Mouse (Mus musculus) cortical plate, adult 2 months (tissue): Measurements from ENCODE around the gene Cd82. TPM values are rescaled to one million over a fixed set of nuclear protein-coding genes. Genes with fewer than 3 reads are reported as not detected.

Experiments used
- H3K27ac ChIP-seq: fragments of 200-500 bp; 2 replicates; pipeline ENCODE4 v1.5.1; 2012; ENCODE audit warnings: low read length, control low read depth, inconsistent platforms; ENCODE audit not compliant: insufficient read depth
- H3K4me1 ChIP-seq: fragments of 200-500 bp; 2 replicates; pipeline ENCODE4 v1.6.1; 2011; ENCODE audit warnings: low read length; ENCODE audit not compliant: control insufficient read depth, insufficient read depth
- H3K4me3 ChIP-seq: fragments of 200-500 bp; 2 replicates; pipeline ENCODE4 v1.5.1; 2011; ENCODE audit warnings: mild to moderate bottlenecking, low read length, control low read depth; ENCODE audit not compliant: insufficient read depth
- CTCF ChIP-seq: fragments of 200-500 bp; IDR thresholded peaks from 2 replicates; pipeline ENCODE4 v1.5.1; 2011; ENCODE audit warnings: mild to moderate bottlenecking, control low read depth, low read length; ENCODE audit not compliant: insufficient read depth; ENCODE audit errors: extremely low read depth
- POLR2A ChIP-seq: fragments of 200-500 bp; IDR thresholded peaks from 2 replicates; pipeline ENCODE4 v1.6.1; 2011; ENCODE audit warnings: mild to moderate bottlenecking, low read length, control low read depth; ENCODE audit not compliant: insufficient read depth; ENCODE audit errors: extremely low read depth
- polyA plus RNA-seq: library from polyadenylated mRNA; depleted of rRNA; stranded (reverse); fragments of >200 nt; gene quantifications from 2 replicates; pipeline ENCODE4 v1.2.3, GENCODE M21; 2012

The Cd82 gene
- polyA plus RNA-seq, 1 experiment = 45.3 TPM

DNA sequence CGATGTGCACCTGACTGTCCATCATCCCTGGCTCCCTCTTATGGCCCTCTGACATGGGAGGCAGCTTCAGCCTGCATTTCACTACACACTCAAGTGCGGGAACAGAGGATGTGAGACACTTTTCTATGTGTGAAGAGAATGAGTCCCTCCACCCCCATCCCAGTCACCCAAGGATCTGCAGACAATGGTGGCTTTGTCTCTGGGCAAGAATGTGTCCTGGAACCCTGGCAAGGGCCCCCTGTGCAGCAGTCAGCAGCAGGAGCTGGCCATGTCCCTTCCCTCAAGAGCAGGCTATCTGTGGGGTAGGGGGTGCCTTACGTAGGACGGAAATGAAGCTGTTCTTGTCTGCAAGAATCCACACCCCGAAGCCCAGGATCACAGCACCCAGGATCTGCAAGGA, 29.4 kb downstream of the Cd82 start:
- TF ChIP-seq POLR2A = no peak
- TF ChIP-seq CTCF = no peak
- Histone ChIP-seq H3K27ac (peak overlapping the region; percentile 84), H3K4me1 (no peaks in the 10 kb centered on the region), H3K4me3 (no peak overlapping the region)

DNA sequence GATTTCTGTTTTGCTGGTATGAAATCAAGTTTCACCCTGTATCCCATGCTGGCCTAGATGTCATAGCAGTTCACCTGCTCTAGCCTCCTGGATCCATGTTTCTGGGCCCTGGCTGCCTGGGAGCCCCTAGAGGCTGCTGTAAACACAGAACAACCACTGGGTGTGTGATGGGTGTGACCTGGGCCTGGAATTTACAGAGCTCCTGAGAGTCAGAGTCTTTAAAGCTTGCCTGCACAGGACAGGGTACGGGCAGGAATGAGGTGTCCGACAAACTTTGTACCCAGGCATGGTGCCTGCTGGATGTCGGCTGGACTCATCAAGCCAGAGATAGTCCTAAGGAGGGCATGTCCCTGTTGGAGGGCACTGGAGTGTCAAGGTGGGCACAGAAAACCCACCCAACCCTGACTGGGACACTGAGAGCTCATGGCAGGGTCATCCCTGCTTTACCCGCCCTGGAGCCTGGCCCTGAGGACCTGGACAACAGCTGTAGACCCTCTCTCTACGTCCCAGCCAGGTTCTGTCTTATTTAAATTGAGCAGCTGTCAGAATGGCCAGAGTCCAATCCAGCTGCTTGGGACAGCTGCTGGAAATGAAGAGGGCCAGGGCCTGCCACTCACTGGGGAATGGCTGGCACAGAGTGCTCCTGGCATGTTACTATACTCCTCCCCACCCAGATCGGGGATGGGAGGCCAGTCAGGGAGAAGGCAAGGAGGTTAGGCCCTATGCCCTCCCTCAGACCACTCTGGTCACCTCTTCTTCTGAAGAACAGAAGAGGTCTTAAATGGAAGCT, 30.1 kb downstream of the Cd82 start:
- peak overlapping the region; percentile 84 for H3K27ac ChIP-seq
- H3K4me1 ChIP-seq = no peaks in the 10 kb centered on the region
- TF ChIP-seq POLR2A (no peak), CTCF (no peak)
- H3K4me3 ChIP-seq = no peak overlapping the region

DNA sequence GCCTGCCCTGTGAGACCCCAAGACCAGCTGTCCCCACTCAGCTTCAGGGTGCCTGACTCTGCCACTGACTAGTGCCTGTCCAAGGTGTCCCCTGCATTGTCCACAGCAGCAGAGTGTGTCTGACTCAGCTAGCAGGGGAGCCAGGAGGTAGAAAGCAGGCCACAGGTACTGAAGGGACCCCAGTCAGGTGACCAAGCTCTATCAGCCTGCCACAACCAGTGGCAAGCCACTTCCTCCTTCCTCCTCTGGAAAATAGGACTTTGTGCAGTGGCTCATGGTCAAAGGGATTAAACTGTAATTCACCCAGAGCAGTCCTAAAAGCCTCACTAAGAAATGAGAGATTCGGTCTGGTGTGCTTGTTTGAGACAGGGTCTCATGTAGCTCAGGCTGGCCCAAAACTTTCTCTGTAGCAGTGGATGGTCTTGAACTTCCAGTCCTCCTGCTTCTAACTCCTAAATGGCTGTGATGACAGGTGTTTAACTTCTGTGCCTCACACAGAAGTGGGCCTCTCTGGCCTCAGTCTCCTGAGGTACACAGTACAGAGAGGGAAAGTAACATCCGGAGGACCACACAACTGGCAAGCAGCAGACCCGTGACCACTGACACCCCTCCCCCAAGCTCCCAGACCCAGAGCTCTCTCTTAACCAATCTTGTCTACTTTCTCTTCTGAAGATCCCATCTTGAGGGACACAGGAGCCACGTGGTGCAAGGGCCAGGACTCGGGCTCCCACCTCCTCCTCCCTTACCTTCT, 31.2 kb downstream of the Cd82 start:
- Histone ChIP-seq H3K4me1 (no peaks in the 10 kb centered on the region), H3K4me3 (no peak overlapping the region), H3K27ac (no peak overlapping the region; the same call in 1 of the 2 replicates)
- no peak for TF ChIP-seq POLR2A

DNA sequence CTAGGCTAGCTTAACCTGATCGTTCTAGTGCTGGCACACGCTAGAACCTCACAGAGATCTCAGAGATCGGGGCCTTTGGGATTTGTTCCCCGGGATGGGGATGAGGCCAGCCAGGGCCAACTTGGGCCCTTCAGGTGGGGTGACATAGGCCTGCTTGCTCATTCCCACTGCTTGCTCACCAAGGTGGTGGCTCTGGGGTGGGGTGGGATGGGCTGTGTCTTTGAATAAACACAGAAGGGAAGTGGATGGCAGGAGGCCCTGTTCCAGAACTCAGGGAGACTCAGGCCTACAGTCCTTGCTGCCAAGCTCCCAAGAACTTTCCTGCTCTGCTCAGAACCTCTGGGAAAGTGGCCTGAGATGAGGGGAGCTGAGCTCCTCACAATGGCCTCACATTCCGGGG, 31.9 kb downstream of the Cd82 start:
- TF ChIP-seq POLR2A (no peak), CTCF (no peak)
- Histone ChIP-seq H3K4me3 (no peak overlapping the region), H3K27ac (no peak overlapping the region), H3K4me1 (no peaks in the 10 kb centered on the region)

DNA sequence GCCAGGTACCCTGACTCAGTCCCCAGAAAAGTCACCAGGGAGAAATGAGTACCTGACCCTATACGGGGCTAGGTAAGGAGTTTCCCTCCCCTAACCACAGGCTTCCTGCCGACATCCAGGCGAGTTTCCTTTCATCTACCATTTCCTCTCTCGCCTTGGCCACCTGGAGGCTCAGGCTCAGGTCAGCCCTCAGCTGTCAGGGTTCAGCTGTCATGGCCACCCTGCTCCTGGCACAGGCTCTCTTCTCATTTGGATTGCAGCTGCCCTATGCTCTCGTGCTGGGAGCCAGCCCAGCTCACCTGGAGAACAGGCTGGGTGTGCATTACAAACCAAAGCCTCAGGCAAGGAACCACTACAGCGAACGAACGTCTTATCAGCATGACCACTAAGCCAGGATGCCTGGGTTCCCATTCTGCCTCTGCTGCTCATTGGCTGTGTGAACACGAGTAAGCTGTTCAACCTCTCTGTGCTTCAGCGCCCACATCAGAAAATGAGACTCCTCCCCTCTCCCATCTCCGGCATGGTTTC, 34.9 kb downstream of the Cd82 start:
- H3K4me3 ChIP-seq = no peak overlapping the region
- H3K4me1 ChIP-seq = no peaks in the 10 kb centered on the region
- no peak overlapping the region for H3K27ac ChIP-seq
- TF ChIP-seq CTCF (no peak), POLR2A (no peak)

DNA sequence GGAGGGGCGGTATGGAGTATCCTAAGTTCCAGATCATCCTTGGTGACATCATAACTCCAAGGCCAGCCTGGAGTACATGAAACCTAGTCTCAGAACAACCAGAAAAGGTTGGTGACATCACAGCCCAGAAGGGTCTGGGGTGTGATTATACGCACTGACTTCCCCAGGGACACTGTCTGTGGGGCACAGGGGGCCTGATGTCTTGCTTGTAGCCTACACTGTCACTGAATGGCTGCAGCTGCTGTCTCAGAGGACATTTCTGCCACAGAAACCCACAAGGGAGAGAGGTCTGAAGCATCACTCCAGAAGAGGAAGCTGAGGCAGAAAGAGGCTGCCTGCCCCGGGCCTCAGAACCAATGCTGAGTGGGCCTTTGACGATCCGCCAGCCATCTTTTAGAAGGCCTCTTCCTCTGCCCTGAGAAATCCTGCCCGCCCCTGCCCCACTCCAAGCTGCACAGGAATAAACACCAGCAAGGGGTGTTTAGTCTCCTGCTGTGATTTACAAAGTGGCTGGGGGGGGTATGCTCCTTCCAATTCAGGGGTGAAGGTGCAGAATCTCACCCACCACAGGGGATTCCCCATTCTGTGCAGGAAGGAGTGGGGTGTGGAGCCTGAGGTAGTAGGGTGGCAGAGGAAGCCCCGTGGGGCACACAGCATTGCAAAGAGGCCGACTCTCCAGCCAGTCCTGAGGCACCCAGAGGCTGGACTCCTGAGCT, 35.8 kb downstream of the Cd82 start:
- TF ChIP-seq CTCF (no peak), POLR2A (no peak)
- no peak overlapping the region for H3K4me3 ChIP-seq
- no peaks in the 10 kb centered on the region for H3K4me1 ChIP-seq
- H3K27ac ChIP-seq = no peak overlapping the region

DNA sequence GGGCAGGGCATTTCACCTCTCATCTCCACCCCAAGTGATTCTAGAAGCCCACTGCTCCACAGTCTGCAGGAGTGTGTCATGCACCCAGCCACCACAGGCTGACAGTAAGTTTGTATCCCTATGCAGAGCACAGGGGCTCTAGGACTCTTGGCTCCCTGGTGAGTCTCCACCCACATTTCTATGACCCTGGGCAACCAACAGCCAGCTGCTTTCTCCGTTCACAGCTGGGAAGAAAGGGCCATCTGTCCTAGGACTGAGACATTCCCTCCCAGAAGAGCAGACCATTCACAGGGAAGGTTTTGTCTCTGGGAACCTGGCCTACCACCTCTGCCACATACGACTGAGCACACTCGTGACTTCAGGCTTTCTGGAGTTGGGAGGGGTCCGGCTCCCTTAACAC, 37.1 kb downstream of the Cd82 start:
- Histone ChIP-seq H3K4me1 (no peaks in the 10 kb centered on the region), H3K4me3 (no peak overlapping the region), H3K27ac (peak overlapping the region; percentile 22; the same call in 1 of the 2 replicates)
- TF ChIP-seq CTCF (no peak), POLR2A (no peak)

DNA sequence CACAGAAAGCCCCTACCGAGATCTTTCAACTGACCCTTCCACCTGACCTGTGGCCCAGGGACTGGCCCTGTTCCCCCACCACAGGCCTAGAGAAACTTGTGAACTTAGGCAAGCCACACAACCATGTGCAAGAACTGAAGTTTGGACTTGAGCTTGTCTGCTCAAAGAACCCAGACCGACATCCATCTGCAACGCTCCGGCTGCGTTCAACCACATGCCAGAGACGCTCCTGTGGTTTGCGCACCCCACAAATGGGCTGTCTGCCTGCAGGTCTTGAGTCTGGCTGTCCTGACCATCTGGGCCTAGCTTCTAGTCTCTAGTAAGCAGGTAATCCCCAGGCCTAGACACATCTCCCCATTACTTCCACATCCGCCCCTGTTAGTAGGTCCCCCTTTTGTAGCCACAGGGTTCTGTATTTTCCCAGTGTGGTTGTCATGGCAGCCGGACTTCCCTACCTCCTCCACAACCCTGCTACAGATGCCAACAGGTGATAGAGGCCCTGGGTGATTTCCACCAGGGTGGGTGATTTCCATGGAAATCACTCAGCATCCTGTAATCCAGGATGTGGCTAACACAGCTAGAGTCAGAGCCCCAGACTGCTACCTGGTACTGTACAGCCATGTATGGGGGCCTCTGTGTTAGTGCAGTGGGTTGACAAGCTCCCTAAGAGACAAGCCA, 38.5 kb downstream of the Cd82 start:
- H3K27ac ChIP-seq = no peak overlapping the region
- TF ChIP-seq CTCF (no peak), POLR2A (no peak)
- no peak overlapping the region for H3K4me3 ChIP-seq
- H3K4me1 ChIP-seq = no peaks in the 10 kb centered on the region

DNA sequence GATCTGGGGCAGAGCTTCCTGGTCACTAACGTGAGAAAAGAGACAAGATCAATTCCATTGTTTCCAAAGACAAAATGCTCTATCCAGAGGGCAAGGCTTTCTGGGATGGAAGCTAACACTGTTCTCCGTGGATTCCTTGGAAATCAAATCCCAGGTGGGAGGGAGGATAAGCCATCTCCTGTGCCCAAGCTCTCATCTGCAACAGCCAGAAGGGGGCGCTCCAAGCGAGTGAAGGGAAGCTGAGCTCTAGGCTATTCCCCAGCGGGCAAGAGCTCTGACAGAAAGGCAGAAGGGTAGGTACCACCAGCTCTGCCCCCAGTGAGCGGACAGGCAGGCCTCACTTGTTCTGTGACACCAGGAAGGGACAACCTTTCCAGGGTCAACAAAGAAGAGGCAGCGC, 41.6 kb downstream of the Cd82 start:
- Histone ChIP-seq H3K4me1 (no peaks in the 10 kb centered on the region), H3K27ac (no peak overlapping the region)
- TF ChIP-seq CTCF (peak; percentile 77), POLR2A (no peak)

More for the DNA sequence above, 41.6 kb downstream of the Cd82 start:
- no peak overlapping the region for H3K4me3 ChIP-seq
